Mouse (Mus musculus) retina, adult 2 months (tissue): ENCODE results near the gene Cav1.

Experiments
- DNase-seq: peaks from one replicate; pipeline ENCODE4 v3.0.0-alpha.2; 2012; ENCODE audit warnings: low read depth, low spot score

The Cav1 gene

DNA sequence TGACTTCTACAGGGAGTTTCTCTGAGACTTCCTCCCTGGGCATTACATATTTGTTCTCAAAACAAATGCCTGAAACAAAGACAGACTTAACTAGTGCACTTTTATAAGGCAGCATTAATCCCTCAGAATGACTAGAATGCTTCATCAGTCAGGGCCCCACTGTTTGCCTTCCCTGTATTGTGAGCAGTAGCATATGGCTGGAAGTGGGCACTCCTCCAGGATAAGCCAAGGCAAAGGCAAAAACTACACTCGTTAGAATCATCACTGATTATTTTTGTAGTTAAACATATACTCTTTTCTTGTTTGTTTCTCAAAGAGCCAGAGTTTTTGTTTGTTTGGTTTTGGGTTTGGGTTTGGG, 11.0 kb downstream of the Cav1 start:
- no peak for DNase-seq

DNA sequence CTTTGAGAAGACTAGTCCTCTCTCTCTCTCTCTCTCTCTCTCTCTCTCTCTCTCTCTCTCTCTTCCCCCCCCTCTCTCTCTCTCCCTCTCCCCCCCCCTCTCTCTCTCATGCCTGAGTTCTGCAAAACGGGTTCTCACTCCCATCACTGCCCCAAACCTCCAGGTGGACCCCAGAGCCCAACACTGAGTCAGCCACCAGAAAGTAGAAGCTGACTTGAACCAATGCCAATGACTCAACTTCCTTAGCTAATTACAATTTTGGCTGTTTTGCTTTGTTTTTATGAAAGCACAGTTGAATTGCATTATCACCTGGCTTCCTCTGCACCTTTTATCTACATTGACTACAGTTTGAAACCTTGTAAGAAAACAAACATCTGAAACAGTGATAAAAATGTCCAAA, 11.8 kb downstream of the Cav1 start:
- DNase-seq = no peak

DNA sequence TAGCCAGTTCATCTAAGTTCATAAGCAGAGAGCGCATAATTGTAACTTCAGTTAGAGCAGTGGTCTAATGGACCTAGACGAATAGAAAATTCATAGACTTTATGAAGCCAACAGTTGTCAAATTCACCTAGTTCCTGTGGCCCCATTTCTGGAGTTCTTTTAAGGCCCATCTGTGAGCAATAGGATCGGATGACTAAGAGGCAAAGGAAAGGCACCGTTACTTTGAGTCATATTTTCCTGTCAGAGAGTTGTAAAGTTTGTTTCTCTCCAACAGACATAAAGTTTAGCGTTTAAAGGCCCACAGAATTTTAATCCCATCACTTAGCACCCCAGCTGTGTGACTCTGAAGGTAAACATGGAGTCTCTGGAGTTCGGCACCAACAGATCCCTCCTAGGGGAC, 15.8 kb downstream of the Cav1 start:
- DNase-seq = no peak

DNA sequence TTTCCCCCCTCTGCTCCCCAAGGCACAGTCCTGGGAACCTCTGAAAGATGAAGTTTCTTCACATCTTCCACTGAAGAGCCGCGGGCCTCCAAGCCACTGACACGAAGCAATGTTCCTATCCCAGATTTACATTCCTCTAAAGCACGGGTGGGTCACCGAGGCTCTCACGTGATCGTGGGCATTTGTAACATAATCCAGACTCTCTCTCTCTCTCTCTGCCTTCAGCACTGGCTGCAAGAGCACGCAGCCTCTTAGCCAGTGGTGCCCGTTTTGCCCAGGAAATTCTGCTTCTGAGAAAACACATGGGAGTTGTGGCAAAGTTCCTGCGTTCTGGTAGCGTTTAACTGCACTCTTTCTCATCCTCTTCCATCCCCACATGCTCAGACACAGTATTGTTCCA, 21.1 kb downstream of the Cav1 start:
- no peak for DNase-seq

DNA sequence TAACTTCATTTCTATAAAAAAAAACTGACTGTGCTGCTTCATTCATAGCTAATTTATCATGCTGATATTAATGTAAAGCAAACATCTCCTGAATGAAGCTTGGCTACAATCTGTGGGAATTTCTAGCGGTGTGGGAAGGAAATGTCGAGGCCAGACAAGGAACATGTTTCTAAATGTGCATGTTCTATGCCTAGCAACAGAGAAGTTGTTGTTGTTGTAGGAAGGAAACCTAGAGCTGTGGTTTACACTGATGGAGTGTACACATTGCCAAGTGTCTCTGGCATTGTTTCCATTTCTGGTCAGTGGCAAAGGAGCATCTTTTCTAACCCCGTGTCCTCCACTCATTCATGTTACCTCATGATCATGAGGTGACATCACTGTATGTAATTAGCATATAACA, 23.7 kb downstream of the Cav1 start:
- no peak for DNase-seq

DNA sequence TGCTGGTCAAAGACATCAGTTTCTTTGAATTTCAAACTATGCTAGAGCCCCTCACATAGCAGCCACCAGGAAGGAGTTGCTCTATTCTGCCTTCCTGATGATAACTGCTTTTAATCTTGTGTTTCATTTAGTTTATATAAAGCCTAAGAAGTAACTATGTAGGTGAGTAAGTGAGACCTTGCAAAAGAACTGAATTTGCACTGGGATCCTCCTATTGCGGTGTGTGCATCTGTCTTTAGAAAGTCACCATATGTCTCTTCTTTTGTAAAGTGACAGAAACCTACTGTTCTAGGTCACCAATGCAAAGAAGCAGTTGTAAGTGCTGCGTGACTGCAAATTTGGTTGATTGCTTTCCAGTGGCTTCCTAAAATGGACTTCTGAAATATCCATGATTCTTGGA, 31.6 kb downstream of the Cav1 start:
- DNase-seq = no peak

DNA sequence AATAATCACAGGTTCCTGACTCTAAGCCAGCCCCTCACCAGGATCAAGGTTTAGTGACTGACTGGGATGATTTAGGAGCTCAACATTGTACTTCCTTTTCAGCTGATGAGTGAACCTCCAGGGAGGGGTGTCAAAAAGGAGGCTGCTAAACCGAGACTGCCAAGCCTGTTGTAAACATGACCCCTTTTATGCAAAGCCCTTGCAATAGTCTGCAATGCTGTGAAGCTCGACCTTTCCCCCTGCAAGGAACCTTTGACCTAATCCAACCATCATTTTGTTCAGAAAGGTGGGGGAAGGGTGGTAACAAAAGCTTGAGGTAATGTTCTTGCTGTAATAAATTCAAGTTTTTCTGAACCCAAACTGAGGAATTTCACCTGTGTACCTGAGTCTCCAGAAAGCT, 34.3 kb downstream of the Cav1 start:
- no peak for DNase-seq

DNA sequence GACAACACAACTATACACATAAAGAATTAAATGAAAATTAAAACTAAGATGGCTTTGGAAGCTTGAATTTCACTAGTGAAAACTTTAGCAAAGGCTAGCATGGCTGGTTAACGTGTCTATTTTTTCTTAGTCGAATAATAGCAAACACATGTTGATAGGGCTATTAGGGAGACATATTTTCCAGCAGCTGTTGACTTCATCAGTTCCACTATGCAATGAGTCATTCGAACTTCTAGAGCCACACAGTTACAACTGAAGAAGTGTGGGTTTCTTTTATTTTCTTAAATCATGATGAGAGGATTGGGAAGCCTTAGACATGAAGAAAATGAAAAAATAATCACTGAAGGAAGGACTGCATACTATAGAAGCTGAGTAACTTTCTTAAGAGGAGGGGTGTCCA, 41.9 kb downstream of the Cav1 start:
- DNase-seq = no peak

DNA sequence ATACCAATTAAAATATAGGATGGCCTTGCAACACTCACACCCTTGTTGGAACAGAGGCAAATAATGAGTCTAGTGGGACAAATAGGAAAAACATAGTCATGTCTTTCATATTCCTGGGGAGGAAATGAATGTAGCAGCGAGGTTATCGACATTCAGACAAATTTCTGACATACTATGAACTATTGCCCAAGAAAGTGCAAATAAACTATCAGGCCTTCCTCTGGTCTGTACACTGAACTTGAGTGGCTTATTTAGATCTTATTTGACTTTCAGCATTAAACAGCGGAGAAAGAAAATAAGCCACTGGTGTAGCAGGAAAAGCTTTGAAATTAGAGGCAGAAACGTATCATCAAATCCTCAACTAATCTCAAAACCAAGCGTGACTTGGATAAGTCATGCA, 44.7 kb downstream of the Cav1 start:
- DNase-seq = no peak

DNA sequence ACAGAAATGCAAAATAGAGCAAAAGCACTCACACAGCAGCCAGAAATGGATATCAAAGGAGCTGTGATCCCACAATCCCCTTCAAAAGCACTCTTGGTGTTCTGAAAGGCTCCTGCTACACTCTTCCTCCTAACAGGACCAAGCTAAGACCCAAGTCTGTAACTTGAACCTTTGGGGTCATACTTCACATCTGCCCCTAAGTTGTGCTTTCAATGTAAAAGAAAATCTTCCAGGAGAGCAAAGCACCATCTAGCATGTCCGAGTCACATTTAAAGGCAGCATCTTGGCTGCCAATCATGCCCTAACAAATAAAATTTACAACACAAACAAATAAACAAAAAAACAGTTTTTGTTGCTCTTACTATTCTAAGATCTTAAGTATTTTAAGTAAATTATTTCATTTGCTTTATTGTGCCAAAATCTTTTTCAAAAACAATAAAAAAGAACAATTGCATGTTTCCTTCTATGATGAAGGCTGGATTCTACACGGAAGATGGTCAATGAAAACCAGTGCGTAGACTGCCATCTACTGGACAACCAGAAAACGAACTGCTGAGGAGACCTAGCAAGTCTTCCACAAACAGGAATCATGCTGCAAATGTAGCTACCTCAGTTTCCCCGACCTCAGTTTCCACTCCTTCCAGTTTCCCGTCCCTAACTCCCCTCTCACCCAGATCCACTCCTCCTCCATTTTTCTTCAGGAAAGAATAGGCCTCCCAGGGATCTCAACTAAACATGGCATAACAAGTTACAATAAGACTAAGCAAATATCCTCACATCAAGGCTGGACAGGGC, 53.0 kb downstream of the Cav1 start:
- peak; percentile 11 for DNase-seq

DNA sequence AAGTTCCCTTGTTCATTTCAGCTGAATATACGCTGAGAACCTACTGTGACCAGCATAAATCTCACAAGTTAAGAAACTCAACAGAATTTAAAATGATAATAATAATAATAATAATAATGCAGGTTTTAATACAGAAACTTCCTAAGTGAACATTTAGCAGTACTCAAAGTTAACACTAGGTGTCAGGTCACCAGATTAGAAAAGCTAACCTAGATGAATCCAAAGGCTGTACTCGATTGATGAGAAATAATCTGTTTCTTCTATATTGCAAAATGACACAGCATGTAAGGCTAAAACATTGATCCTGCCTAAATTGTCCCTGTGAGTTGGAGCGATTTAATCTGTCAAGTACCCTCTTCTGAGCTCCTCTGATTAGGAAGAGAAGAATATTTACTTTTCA, 56.6 kb downstream of the Cav1 start:
- DNase-seq = no peak

DNA sequence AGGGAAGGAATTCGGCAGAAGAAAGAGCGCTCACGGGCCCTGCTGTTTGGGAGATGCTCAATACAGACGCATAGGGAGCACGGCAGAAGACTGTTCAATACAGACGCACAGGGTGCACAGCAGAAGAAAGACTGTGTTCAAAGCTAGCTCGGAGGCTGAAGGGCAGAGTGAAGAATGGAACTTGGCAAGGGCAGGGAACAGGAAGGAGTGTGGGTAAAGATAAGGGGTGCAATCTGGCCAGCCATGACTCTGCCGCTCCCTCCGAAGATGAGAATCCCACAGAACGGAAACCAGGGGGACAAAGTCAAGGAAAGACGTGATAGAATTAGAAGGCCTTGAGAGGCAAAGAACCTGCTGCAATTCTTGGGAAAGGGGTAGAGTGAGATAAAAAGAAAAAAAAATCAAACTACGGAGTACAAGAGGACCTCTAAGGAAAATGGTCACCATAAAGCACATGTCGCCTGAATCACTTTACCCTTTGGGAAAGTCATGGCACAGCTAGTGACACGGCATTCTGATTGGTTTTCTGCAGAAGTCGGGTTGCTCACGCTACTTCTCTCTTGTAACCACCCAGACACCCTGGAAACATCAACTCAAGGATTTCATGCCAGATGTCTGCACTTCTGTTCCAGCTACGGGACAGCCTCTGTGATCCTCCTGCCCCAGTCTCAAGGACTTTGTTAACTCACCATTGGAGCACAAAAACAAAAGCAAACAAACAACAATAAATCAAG, 57.5 kb downstream of the Cav1 start:
- no peak for DNase-seq

DNA sequence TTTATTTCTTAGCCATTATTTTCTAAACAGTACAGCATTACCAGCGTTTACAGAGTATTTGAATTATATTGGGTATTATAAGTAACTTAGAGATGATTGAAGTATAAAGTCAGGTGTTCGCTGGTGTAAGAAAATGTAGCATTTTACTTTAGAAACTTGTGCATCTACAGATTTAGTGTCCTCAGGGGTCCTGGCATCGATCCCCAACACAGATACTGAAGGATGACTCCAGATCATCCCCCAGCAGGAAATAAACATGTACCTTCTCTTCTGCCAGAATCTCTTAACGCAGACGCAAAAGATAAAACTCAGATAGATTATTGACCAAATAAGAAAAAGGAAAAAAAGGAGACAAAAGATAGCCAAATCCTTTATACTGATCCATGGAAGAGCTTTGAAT, 68.2 kb downstream of the Cav1 start:
- DNase-seq = no peak

DNA sequence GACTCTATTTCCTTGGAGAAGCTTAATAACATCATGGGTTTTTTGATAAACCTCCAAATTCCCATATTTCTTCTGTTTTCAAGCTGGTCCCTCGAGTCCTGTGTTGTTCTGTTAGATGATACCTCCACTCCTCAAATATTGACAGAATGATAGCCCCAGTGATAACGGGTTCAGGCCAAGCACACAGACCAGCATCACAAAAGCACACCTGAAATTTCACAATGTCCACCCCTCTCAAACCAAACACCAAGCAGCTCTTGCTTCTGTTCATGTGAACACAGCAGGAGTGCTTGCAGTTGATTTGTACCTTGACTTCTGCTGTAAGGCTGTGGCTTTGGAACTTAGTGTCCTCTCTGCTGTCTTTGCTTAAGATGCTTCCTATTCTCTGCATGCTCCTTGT, 71.2 kb downstream of the Cav1 start:
- DNase-seq = no peak

DNA sequence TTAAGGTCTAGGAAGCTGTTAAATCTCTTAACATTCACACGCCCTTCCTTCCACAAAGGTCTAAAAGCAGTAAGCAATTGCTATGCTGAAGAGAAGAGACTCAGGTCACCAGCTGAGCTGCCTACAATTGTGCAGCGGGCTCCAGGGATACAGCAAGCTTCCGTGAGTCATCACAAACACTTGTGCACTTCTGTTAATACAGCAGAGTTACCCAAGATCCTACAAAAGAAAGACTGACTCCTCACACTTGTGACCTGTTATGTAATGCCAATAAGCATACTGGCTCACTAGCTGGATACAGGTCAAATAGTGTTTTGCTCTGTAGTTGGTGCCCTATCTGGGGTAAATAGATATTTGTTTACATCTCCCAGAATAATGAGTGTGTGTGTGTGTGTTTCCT, 74.0 kb downstream of the Cav1 start:
- DNase-seq = no peak

DNA sequence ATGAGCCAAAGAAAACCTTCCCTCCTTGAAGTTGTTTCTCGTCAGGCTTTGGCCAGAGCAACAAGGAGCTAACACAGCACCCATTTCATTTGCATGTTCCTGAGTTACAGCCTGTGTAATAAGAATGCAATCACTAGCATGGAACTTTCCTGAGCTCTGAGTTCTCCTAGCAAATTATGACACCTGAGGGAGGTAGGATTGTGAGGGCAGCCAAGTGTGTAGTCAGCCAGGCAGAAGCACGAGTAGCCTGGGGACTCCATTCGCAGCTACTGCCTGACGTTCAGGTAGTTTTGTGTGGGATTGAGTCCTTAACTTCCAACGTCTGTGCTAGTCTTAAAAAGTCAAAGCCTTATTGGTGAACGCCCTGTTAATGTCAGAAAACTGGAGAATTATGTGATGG, 75.6 kb downstream of the Cav1 start:
- no peak for DNase-seq

DNA sequence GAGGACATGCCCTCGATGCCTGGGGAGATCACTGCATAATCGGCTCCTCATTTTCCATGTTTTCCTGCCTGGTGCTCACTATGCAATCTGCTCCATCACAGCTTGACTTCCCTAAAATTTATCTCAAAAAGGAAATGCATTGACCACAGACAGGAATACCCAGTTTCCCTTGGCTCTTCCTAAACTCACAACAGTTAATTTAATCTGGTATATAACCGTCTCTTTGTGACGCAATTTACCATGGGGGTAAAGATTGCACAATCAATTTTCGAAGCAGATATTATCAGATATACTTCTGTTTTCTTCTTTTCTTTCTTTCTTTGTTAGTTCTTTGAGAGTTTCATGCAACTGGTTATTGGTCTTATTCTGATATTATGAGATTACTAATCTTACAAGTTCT, 79.4 kb downstream of the Cav1 start:
- DNase-seq = no peak

DNA sequence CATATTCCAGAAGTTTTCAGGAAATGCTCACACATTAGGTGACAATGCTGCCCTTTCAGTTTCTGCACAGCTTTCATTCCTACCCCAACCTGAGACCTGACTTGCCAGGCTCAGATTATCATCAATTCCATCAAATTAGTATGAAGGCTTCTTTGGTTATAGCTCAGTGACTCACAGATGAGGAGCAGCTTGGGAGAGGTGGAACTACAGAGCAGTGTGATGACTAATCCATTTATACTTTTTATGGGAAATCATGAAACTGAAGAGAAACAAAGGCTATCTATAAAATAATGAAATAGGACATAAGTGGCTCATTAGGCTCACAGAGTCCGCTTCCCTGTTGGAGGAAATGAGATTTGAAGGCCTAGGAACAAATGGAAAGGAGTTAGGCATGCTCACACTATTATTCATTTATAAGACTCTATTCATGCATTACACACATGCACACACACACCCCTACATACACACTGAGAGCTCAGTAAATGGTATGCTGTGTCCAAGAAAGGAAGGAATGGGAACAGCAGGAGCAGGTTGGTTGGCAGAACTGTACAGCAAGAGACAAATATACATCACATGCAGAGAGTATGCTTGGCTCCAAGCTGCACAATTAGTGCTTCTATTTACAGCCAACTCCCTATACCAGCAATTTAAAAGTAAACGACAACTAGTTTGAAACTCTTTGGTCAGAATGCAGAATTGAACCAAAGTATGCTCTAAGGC, 82.0 kb downstream of the Cav1 start:
- no peak for DNase-seq
